Mouse (Mus musculus) brain, embryonic 14.5 days (tissue): ENCODE measurements around the gene Fscn2. TPM values are rescaled to one million over a fixed set of nuclear protein-coding genes. Genes with fewer than 3 reads are reported as not detected.
A peak's percentile ranks its signal among the peaks of the same experiment; 100 is the strongest.

Source experiments
- DNase-seq: peaks from one replicate; pipeline ENCODE4 v3.0.0-alpha.2; 2011; ENCODE audit warnings: low read depth
- CTCF ChIP-seq: fragments of 200-500 bp; IDR thresholded peaks from 2 replicates; pipeline ENCODE4 v1.5.1; 2012; ENCODE audit warnings: inconsistent platforms, mild to moderate bottlenecking, moderate library complexity, borderline replicate concordance; ENCODE audit not compliant: insufficient read depth, insufficient read length; ENCODE audit errors: extremely low read depth
- POLR2A ChIP-seq: fragments of 200-500 bp; IDR thresholded peaks from 2 replicates; pipeline ENCODE4 v1.6.1; 2012; ENCODE audit warnings: mild to moderate bottlenecking, inconsistent platforms, borderline replicate concordance; ENCODE audit not compliant: poor library complexity, insufficient read depth, insufficient read length, severe bottlenecking; ENCODE audit errors: extremely low read depth
- polyA plus RNA-seq: library from polyadenylated mRNA; depleted of rRNA; stranded (reverse); fragments of >200 nt; gene quantifications from 2 replicates; pipeline ENCODE4 v1.2.3, GENCODE M21; 2012; rRNA removed

The Fscn2 gene
- polyA plus RNA-seq: 0.95 and 0.96 TPM in 2 replicates

GRCm38 (mm10) chr11:120361295-120361694 is at the start of gene Fscn2:
TSS of gene Fscn2 (plus strand) at chr11:120361534.
- no peak for TF ChIP-seq POLR2A
- no peak for TF ChIP-seq CTCF
- no peak for DNase-seq

GRCm38 (mm10) chr11:120311561-120311960 is 49.8 kb upstream of the Fscn2 start:
- no peak for DNase-seq
- TF ChIP-seq CTCF (no peak), POLR2A (no peak)

- TF ChIP-seq CTCF: no peak
- TF ChIP-seq POLR2A: no peak
- DNase-seq: no peak
Observed at GRCm38 (mm10) chr11:120312069-120312468, 49.3 kb upstream of the Fscn2 start.

- no peak for DNase-seq
- TF ChIP-seq CTCF: no peak
Observed at GRCm38 (mm10) chr11:120313906-120314685, 47.2 kb upstream of the Fscn2 start.

- no peak for DNase-seq
- TF ChIP-seq POLR2A (no peak), CTCF (no peak)
Observed at GRCm38 (mm10) chr11:120314721-120315415, 46.5 kb upstream of the Fscn2 start.

- DNase-seq: peak; percentile 71
- TF ChIP-seq POLR2A (no peak), CTCF (no peak)
Observed at GRCm38 (mm10) chr11:120315416-120315761, 45.9 kb upstream of the Fscn2 start.

GRCm38 (mm10) chr11:120315832-120316689 is 45.3 kb upstream of the Fscn2 start:
- peak; percentile 99 for DNase-seq
- TF ChIP-seq CTCF (no peak), POLR2A (peak; percentile 70; the same call in 1 of the 2 replicates)

GRCm38 (mm10) chr11:120316690-120317254 is 44.6 kb upstream of the Fscn2 start:
- TF ChIP-seq CTCF (no peak), POLR2A (no peak)
- no peak for DNase-seq

GRCm38 (mm10) chr11:120317456-120317855 is 43.9 kb upstream of the Fscn2 start:
- TF ChIP-seq POLR2A (no peak), CTCF (no peak)
- DNase-seq: no peak

GRCm38 (mm10) chr11:120319310-120319709 is 42.0 kb upstream of the Fscn2 start:
- no peak for DNase-seq
- TF ChIP-seq POLR2A: no peak
- no peak for TF ChIP-seq CTCF

- TF ChIP-seq POLR2A (no peak), CTCF (no peak)
- no peak for DNase-seq
Observed at GRCm38 (mm10) chr11:120320156-120320555, 41.2 kb upstream of the Fscn2 start.
